Mouse (Mus musculus) urinary bladder, postnatal 4 days (tissue): ENCODE measurements around the gene Ncam1.

Experiments used
- DNase-seq, 2 experiments: peaks; one replicate each; pipeline ENCODE4 v3.0.0; 2021 to 2022; ENCODE audit warnings: low spot score in 2 of 2

Ncam1 gene

DNA sequence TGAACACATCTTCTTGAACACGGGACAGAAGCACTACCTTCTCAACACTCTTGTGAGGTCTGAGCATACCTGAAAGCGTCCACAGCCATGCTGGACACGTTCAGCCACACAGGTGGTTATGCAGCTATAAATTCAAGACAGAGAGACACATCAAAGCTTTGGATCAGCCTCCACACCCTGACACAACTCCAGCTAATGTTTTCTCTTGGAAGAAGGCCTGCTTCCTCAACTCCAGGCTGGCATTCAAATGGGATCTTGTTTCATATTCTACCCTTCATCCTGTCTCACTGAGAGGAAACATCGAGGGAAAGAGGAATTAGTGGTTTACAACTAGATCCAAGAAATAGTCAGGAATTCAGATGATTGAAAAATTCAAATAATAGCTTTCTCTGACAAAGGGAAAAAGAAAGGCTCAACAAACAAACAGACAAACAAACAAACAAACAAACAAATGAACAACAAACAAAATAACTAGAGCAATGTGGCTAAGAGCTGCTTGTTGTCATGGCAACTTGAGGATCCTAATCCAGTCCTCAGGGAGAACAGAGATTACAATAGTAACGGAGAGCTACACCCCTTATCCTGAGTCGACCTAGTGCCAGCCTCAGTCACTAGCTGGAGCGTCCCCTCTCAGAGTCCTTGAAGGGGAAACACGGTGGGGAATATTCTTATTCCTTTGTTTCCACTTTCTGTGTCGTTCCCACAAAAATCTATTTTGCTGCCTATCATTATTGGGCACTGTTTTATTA lies 175.6 kb downstream of the Ncam1 start:
- no peak for DNase-seq

DNA sequence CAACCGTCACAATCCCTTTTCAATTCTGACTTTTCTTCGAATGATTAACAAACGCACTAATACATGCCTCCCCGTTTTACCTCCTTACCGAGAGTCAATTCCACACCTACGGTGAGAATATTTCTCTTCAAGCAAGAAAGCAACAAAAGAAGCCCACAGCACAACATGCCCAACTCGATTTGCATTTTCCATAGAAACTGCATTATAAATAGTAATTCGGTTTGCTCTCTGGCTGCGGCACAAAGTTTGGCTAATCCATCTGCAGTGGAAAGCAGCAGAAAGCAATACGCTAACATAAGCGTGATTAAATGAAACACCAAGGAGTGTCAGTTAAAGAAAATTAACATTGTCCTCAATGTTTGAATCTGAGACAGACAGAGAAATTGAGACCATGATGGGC lies 177.0 kb downstream of the Ncam1 start:
- no peak for DNase-seq

DNA sequence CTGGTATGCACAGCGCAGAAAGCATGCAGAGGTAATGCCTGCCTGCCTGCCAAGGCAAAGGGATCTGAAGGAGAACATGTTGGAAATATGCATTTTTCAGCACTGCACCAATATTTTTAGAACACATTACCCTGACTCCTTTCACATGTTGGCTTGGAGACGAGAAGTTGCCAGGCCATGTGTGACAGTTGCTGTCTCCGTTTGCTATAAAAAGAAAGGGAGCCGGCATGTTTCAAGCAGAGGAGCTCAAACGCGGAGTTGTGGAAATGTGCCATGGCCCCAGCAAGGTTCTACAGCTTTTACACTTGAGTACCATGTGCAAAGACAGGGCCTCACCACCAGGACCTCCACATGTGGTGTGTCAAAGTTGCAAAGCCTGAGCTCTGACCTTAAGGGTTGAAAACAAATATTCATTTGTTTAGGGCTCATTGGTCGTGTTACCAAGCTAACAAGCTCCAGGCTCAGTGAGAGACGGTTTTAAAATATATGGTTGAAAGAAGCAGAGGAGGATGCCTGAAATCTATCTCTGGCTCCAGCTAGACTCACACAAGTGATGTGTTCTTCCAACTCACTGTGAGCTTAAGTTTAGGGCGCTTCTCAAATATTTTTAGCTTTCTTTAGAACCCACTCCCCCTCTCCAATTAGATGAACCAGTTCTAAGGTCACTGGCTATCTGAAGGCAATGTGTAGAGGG lies 179.9 kb downstream of the Ncam1 start:
- DNase-seq, result no peak

DNA sequence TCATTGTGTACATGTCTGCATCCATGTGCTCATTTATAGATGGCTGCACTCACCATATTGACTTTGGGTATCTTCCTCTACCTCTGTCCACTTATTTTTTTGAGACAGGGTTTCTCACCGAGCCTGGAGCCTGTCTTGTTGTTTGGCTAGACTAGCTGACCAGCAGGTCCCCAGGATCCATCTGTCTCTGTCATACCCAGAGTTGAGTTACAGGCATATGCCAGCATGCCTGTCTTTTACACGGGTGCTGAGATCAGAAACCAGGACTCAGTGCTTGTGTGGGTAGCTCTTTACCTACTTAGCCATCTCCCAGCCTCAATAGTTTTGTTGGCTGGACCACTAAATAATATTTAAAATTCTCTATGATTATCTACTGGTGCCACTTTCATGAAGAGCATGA lies 180.5 kb downstream of the Ncam1 start:
- no peak for DNase-seq

DNA sequence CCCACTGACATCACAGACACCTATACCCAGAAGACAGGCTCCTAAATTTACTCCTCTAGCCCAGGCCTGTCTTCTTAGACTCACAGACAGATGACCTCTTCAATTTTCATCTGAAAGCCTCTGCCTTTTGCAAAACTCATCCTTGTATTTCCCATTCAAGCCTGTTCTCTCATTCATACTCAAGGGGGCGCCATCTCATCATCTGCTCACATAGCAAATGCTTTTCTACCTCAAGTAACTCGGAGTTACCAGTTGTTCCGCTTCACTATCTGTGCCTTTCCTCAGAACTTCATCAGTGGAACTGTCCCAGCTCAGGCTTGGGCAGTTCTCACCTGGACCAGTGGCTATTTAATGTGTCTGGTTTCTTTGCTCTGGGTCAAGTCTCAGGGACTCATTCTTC lies 181.5 kb downstream of the Ncam1 start:
- DNase-seq, result no peak

DNA sequence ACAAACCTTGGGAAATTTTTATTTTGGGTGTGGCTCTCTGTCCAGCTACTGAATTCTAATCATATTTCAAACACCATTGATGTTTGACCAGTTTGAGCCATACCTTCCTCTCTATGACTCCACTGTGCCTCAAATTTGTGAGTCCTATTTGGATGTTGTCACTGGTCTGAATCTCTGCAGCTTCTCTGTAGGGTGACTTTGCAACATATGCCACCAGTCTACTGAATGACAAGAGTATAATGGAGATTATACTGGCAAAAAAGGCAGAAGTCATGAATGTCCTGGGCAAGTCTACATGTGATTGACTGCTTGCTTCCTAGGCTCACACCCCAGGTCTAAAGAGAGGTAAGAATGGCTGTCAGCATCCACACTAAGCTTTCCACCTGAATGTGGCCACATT lies 186.3 kb downstream of the Ncam1 start:
- no peak for DNase-seq

DNA sequence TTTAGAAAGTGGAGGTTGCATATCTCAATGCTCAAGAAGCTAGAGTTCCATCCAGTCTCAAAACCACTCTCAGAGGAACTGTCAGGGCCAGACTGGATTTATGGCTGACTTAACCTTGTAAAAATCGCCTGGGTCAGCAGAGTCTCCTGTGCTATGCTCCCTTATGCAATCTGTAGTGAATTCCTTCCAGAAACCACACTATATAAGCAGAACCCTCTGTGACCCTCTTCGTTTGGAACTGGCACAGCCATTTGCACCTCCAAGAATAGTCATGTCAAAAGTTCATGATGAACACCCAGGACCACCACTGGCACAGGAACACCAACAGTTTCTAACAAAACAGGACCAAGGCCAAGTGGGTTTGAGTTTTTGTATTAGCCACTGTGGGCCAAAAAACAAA lies 190.5 kb downstream of the Ncam1 start:
- no peak for DNase-seq

DNA sequence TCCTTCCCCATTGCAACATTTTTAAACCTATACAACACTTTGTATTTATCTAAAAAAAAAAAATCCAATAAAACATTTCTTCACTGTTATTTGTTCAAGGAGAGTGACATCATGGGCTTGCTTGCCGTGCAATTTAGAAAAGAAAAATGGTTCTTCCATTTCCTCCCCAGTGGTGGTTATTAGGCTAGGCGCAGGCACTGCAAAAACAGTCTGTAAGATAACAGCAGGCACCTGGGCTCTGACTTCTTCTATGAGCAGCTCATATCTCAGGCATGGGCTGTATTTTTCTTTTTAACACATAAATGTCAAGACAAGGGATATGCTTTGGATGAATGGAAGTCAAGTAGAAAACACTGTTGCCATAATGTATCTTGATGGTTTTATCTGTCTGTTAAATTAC lies 192.0 kb downstream of the Ncam1 start:
- DNase-seq, result no peak

DNA sequence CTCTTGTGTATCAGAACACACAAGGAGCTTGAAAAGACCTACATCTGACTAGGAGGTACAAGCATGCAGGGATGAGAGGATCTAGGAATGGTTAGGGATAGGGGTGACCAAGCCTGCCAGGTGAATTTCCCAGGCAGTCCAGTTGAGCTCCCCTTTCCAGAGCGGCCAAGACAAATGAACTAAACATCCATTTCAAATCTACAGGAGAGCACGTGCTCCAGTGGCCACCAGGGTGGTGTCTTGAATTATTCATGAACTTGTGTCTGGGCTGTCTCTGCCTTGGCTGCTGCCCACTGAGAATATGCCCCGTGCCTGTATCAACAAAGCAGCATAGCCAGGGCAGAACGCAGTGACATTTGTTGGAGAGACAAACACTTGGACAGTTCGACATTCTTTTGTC lies 192.4 kb downstream of the Ncam1 start:
- DNase-seq, result no peak

DNA sequence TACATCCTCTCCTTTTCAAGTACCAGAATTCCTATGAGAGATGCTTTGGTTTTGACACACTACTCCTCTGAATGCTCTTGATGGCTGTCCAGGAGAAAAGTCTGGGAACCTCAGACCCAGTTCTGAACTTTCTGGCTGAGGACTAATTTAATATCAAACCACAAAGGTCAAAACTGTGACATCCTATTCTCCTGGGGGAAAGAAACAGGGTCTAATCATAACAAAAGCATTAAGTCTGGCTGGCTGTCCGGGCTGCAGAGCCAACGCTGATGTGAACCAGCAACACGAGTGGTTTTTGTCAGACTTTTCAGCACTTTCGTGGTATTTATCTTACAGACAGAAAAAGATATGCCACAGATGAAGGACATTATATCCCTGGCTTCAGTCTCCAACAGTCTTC lies 192.9 kb downstream of the Ncam1 start:
- no peak for DNase-seq

DNA sequence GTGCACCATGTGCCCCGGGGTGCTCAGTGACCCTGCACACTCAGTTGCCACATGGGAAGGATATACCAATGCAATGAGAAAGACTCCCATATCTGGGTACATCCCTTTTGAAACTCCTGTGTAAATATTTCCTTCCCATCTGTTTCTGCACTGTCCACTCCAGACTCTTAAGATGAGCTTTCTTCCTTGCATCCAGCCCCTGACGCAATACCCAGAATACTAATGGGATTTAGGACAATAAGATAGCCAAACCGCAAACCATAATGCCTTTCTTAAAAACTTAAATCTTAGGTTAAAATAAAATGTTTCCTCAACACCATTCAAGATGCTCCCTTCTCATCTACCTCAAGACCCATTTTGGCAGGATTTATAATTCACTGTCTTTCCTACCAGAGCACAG lies 193.4 kb downstream of the Ncam1 start:
- no peak for DNase-seq

DNA sequence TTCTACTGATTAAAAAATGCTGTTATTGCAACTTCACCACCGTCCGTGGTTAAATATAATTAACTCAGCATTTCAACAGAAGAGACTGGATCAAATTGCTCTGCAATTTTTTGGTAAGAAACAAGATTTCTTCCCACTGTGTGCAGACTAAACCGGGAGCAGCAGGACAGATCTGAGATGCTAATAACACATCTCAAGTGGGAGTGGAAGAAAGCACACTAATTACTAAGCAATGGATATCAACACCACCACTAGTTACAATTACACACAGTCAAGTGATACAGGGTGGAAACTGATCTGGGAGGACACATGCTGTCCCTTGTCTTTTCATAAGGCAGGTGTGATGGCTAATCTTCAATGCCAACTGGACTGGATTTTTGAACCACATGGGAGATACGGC lies 197.5 kb downstream of the Ncam1 start:
- no peak for DNase-seq

DNA sequence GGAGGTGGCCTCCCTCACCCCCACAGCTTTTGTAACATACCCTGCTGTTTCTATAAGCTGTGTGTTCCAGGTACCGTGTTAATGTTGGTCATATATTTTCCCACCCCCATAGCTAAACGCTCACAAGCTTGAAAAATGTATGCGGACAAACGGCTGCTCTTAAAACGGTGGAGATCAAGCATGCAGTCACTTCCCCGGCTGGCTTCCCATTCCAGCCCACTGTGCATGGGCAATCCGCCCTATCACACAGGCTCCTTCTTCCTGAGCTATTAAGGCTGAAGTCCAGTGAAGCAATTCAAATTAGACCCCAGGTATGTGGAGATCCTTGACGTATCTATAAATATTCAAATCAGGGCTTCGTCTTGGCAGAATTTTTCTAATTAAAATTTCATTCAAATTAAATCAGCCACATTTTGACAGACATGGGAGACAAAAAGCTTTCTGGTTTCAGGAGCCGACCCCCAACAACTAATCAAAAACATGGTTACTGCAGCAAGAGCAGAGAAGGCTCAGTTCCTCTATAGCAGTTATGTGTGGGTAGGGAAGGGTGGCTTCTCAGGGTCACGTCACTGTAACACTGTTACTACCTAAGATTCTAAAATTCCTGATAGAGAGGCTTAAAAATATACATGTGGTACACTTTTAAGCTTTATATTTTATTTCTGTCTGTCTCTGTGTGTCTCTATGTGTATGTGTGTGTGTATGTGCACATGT lies 202.9 kb downstream of the Ncam1 start:
- DNase-seq, result no peak

DNA sequence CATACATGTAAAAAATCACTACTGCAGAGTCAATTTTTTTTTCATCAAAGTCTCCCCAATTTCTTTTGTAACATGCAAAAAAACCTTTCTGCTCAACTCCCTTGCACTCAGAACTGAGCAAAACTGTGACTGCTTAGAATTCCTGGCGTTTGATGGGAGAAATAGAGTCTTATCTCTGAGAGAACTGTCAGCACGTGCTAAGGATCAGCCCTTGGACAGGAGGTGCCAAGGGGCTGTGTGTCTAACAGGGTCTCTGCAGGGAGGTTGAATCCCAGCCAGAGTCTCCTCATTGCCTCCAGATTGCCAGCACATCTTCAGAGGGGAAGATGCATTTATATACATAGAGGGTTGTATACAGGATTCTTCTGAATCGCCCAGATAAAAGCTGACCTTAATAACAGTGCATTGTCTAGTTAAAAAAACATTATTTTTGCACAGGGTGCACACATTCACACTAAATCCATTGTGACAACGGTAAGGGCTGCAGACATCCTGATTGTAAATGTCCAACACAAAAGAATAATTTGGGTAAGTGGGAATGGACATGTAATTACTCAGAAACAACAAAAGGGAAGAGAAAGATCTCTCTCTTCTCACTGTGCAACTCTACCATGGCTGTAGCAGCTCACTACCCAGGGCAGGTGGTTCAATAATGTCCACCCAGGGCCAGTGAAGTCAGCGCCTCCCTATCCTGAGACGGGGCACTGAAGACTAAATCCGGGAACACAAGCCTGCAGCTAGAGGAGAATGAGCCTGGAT lies 203.7 kb downstream of the Ncam1 start:
- no peak for DNase-seq

DNA sequence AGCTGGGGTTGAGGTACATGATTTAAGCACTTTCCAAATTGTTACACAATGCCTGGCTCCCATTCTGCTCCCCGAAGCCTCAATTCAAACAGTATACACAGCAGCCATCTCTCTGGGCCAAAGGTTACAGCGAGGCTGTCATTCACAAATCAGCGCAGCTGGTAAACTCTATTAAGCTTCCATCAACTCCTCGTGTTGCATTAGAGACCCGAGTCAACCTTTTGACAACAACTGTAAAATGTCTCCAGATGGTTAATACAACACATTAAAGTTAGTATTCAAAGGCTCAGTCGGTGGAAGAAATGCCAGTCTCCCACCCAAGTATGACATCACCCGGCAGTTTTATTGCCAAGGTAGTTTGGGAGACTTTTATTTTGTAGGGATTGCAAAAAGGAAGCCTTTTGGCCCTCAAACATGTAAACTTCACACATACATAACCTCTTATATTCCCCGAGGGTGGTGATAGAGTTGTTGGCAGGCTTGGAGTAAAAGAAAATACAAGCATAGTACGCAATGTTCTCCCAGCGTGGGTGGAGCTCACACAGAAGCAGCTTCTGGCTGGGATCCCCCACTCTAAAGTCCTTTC lies 204.7 kb downstream of the Ncam1 start:
- no peak for DNase-seq

DNA sequence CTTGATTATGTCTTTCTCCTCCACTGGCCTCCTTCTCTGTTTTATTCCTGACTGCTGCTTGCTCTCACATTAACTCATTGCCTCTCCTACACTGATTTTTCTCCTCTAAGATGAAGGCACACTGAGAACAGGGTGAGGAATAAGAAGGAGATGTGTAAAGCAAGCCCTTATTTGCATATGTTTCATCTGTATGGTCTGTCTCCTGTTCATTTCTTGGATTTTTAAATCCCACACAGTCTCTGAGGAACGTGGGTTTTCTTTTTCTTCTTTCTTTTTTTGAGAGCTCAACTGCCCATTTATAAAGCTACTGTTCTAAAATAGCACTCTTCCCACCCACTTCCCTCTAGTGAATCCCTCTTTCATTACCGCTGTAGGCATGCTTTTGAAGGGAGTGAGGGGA lies 206.7 kb downstream of the Ncam1 start:
- DNase-seq, result no peak

DNA sequence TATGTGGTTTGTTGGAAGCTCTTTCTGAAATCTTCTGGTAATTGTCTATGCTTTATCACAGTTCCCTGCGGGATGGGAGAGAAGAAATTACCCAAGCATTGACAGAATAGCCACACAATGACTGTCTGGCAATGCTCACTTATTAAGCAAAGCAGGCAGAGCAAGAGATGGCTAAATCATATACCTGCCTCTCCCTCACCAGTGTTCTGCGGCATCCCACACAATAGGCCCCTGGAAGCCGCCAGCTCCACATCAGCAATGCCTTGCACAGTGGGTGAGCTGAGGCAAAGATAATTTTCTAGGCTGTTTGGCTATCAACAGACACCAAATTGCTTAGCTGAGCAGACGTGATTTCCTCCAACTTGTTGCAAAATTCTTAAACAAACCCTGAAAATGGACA lies 208.5 kb downstream of the Ncam1 start:
- DNase-seq, result no peak

DNA sequence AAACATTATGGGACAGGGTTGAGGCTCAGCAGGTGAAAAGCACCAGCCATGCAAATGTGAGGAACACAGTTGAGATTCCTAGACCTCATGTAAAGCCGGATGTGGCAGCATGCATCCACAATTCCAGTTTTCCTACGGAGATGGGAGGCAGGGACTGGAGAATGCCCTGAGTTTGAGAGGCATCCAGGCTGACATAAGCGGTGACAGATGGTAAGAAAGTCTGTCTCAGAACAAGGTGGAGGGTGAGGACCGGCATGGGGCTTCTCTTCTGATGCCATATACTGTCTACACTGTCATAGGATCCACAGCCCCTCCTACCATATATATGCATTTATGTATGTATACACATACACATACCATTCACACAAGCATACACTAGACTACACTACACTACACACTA lies 221.6 kb downstream of the Ncam1 start:
- DNase-seq, result no peak

DNA sequence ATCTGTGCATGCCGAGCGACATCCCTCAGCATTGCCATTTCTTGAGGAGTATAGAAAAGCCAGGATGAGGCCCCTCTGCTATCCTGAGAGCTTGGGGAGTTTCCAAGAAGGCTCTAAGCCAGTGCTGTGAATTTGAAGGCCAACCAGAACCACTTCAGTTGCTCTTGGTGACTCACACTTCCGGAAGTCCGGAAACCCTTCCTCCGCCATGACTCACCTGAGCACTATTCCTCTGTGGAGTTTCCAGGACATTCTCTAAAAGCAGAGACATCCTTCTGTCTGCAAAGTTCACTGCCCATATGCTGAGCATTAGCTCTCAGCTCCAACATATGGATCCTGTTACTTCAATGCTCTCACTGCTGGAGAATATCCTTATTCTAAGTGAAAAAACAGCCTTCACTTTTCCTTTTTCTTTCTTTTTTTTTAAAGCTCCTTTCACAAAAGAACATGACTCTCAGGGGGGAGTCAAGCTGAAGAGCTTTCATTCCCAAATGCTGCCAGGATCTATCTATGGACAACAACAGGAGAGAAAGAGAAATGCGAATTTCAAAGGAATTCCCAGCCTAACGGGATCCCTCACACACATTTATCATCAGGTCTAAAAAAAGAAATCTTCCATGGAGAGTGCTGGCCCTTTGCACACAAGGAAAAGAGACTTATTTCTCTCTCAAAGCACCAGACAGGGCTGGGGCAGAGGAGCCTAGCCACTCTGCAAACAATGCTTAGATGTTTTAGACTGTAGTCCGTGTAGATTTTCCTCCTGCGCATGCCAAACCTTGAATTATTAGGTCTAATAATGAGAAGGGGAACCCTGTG lies 226.8 kb downstream of the Ncam1 start:
- no peak for DNase-seq

DNA sequence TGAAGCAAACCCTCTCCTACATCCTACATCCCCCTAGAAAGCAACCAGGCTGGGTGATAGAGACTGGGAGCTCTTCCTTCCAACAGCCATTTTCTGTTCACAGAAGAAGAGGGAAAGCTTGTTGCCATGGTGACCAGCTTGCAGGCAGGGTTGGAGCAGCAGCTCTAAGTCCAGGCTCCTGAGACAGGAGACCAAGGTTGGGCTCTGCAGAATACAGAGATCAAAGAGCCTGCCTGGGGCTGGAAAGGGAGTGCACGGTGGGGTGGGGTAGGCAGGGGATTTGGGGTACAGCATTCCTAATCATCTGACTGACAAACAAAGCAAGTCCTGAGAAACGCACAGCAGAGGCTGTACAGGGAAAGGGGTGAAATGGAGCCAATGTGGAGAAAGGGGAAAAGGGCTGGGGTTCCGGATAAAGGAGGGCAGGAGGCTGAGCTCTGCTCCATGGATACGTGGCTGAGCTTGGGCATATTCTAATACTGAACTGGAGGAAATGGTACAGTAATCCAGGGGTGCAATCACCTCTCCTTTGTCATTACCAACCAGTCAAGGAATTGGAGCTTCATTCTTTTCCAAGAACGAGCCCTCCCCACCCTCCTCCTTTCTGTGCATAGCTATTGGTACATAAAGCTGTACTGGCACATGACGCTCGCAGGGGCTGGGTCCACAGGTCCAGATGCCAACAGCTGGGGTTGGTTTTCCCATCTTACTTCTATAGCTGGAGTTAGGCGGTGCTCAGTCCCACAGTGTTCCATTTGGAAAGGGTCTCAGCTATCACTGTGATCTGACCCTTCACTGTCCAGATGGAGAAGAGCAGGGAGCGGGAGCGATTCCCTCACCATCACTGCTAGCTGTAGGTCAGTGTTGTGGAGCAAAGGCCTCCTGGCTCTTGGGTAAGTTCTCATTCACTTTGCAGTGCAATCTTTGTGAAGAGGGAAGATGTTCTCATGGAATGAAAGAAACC lies 227.7 kb downstream of the Ncam1 start:
- DNase-seq, result no peak
